In genomic region chr11:117939741-117940285, GRCm38 (mm10) we compare ENCODE assay signal across 9 mouse cellular contexts. TPM values are rescaled to one million over a fixed set of nuclear protein-coding genes. Genes with fewer than 3 reads are reported as not detected.
DNase-seq lines count a peak whose midpoint lies in the region; ATAC-seq lines count a peak whose summit lies in the region.
"Had no signal": no experiment of that assay in that cellular context is flagged by ENCODE, and none has a peak within 500 bp of the region (broad histone marks: within the 10 kb centered on the region; RNA-seq: fewer than 3 reads in every experiment).

No protein-coding gene starts in this region.

- peak overlapping the region; percentile 63 for H3K27ac ChIP-seq in forebrain, embryonic 11.5 days (ENCODE audit: low read depth, low read length)
- peak overlapping the region; percentile 42; the same call in 1 of the 2 replicates for H3K27ac ChIP-seq in heart, embryonic 16.5 days (ENCODE audit: low read length)
- no peak overlapping the region for H3K27ac ChIP-seq in liver, embryonic 16.5 days (ENCODE audit: low read length)
- H3K27ac ChIP-seq in neural tube, embryonic 13.5 days (replicated peaks): peak overlapping the region; percentile 77
- H3K27ac ChIP-seq: macrophage had no signal

- no peaks in the 10 kb centered on the region for H3K9me3 ChIP-seq in forebrain, embryonic 11.5 days (ENCODE audit: control insufficient read depth, low read length)
- no peaks in the 10 kb centered on the region for H3K9me3 ChIP-seq in heart, embryonic 16.5 days (replicated peaks; ENCODE audit: control insufficient read depth, low read length)
- no peaks in the 10 kb centered on the region for H3K9me3 ChIP-seq in liver, embryonic 16.5 days (replicated peaks; ENCODE audit: control insufficient read depth, low read length)
- H3K9me3 ChIP-seq in neural tube, embryonic 13.5 days: no peaks in the 10 kb centered on the region

- WGBS in forebrain, embryonic 11.5 days: under 1% methylated on average over 7 of the region's 7 CpGs
- 11% methylated on average over 7 of the region's 7 CpGs for WGBS in heart, embryonic 16.5 days
- WGBS in liver, embryonic 16.5 days (ENCODE audit: insufficient replicate concordance): 10% methylated on average over 7 of the region's 7 CpGs
- 2% methylated on average over 7 of the region's 7 CpGs for WGBS in neural tube, embryonic 13.5 days

- peak; percentile 92 for ATAC-seq in forebrain, embryonic 11.5 days (replicated peaks; ENCODE audit: low FRiP score)
- ATAC-seq in heart, embryonic 16.5 days (replicated peaks; ENCODE audit: extremely low read depth, insufficient read depth, low FRiP score): peak; percentile 74
- ATAC-seq in liver, embryonic 16.5 days (ENCODE audit: low read depth): peak; percentile 37; the same call in 1 of the 2 replicates
- peak; percentile 87 for ATAC-seq in neural tube, embryonic 13.5 days (ENCODE audit: low read depth)

- H3K4me2 ChIP-seq in forebrain, embryonic 11.5 days (ENCODE audit: low read depth, low read length, severe bottlenecking): peak overlapping the region; percentile 24; the same call in 1 of the 2 replicates
- H3K4me2 ChIP-seq in heart, embryonic 16.5 days (ENCODE audit: low read depth, low read length): peak overlapping the region; percentile 7; the same call in 1 of the 2 replicates
- no peak overlapping the region for H3K4me2 ChIP-seq in liver, embryonic 16.5 days (ENCODE audit: low read depth, low read length)
- peak overlapping the region; percentile 16 for H3K4me2 ChIP-seq in neural tube, embryonic 13.5 days

- DNase-seq in urinary bladder, postnatal 14 days (ENCODE audit: low spot score): peak; percentile 79
- DNase-seq in urinary bladder, postnatal 10 days (ENCODE audit: low spot score): no peak
- DNase-seq in forebrain, embryonic 11.5 days (ENCODE audit: low spot score): peak; percentile 88
- peak; percentile 87 for DNase-seq in kidney, postnatal 14 days
- no peak for DNase-seq in spleen, postnatal 4 days (ENCODE audit: low spot score in 2 of 2)

- no peaks in the 10 kb centered on the region for H3K36me3 ChIP-seq in forebrain, embryonic 11.5 days (ENCODE audit: control insufficient read depth, insufficient read depth, low read length)
- H3K36me3 ChIP-seq in heart, embryonic 16.5 days (ENCODE audit: control insufficient read depth, insufficient read depth): no peaks in the 10 kb centered on the region
- H3K36me3 ChIP-seq in liver, embryonic 16.5 days (ENCODE audit: control insufficient read depth, insufficient read depth): no peaks in the 10 kb centered on the region
- H3K36me3 ChIP-seq in neural tube, embryonic 13.5 days: no peaks in the 10 kb centered on the region

- no peak overlapping the region for H3K4me3 ChIP-seq in forebrain, embryonic 11.5 days (ENCODE audit: low read depth, low read length)
- no peak overlapping the region for H3K4me3 ChIP-seq in heart, embryonic 16.5 days (ENCODE audit: low read length)
- H3K4me3 ChIP-seq in liver, embryonic 16.5 days (ENCODE audit: low read depth, low read length): no peak overlapping the region
- no peak overlapping the region for H3K4me3 ChIP-seq in neural tube, embryonic 13.5 days

- H3K4me1 ChIP-seq in forebrain, embryonic 11.5 days (replicated peaks; ENCODE audit: control insufficient read depth, insufficient read depth, low read length): peaks cover 29% of the 10 kb centered on the region
- H3K4me1 ChIP-seq in heart, embryonic 16.5 days (ENCODE audit: control insufficient read depth, insufficient read depth, low read length): peaks cover 40% of the 10 kb centered on the region
- H3K4me1 ChIP-seq in liver, embryonic 16.5 days (ENCODE audit: control insufficient read depth, low read depth, low read length): peaks cover 9% of the 10 kb centered on the region
- H3K4me1 ChIP-seq in neural tube, embryonic 13.5 days (replicated peaks): peaks cover 50% of the 10 kb centered on the region

- H3K9ac ChIP-seq in forebrain, embryonic 11.5 days (ENCODE audit: low read length): peak overlapping the region; percentile 20; the same call in 1 of the 2 replicates
- no peak overlapping the region for H3K9ac ChIP-seq in heart, embryonic 16.5 days (ENCODE audit: low read length)
- no peak overlapping the region for H3K9ac ChIP-seq in liver, embryonic 16.5 days (ENCODE audit: low read depth, low read length)
- H3K9ac ChIP-seq in neural tube, embryonic 13.5 days: no peak overlapping the region

- H3K27me3 ChIP-seq in forebrain, embryonic 11.5 days (ENCODE audit: control insufficient read depth, insufficient read depth, low read length): no peaks in the 10 kb centered on the region
- H3K27me3 ChIP-seq in heart, embryonic 16.5 days (ENCODE audit: control insufficient read depth, insufficient read depth, low read length): no peaks in the 10 kb centered on the region
- H3K27me3 ChIP-seq in liver, embryonic 16.5 days (ENCODE audit: control insufficient read depth, insufficient read depth, low read depth, low read length): no peaks in the 10 kb centered on the region
- H3K27me3 ChIP-seq in neural tube, embryonic 13.5 days: peaks cover 9% of the 10 kb centered on the region; the same call in 1 of the 2 replicates

RNA-seq across cellular contexts. Expression of gene Socs3, which starts 30.0 kb away (rescaled TPM):
- 5.4 and 5.9 TPM in 2 replicates for polyA plus RNA-seq in forebrain, embryonic 11.5 days (2014; fragmentation: Nextera tagmentation; extraction: Ambion mirVana)
- polyA plus RNA-seq in heart, embryonic 16.5 days (2015; fragmentation: Nextera tagmentation; extraction: Ambion mirVana): 7.2 and 8.2 TPM in 2 replicates
- 6.1 and 6.7 TPM in 2 replicates for polyA plus RNA-seq in liver, embryonic 16.5 days (2015; fragmentation: Nextera tagmentation; extraction: Ambion mirVana)
- polyA plus RNA-seq in neural tube, embryonic 13.5 days (2015; fragmentation: Nextera tagmentation; extraction: Ambion mirVana): 7.8 and 8.7 TPM in 2 replicates

RNA-seq across cellular contexts. Expression of gene Pgs1, which starts 46.3 kb away (rescaled TPM):
- 43.4 and 45.7 TPM in 2 replicates for polyA plus RNA-seq in forebrain, embryonic 11.5 days (2014; fragmentation: Nextera tagmentation; extraction: Ambion mirVana)
- polyA plus RNA-seq in heart, embryonic 16.5 days (2015; fragmentation: Nextera tagmentation; extraction: Ambion mirVana): 26.9 and 28.9 TPM in 2 replicates
- polyA plus RNA-seq in liver, embryonic 16.5 days (2015; fragmentation: Nextera tagmentation; extraction: Ambion mirVana): 13.5 and 13.7 TPM in 2 replicates
- 46.9 and 49.0 TPM in 2 replicates for polyA plus RNA-seq in neural tube, embryonic 13.5 days (2015; fragmentation: Nextera tagmentation; extraction: Ambion mirVana)

Comparison
In these comparisons a context has a peak if more than half of its experiments do, and no peak if none do; other contexts are left out.
1. DNase-seq: peak in urinary bladder, postnatal 14 days (single experiment), forebrain, embryonic 11.5 days (single experiment) and kidney, postnatal 14 days (single experiment); none in urinary bladder, postnatal 10 days (single experiment) and spleen, postnatal 4 days (0 of 2).
2. ATAC-seq: peak in every context shown above with its lines; median percentile 92 in forebrain, embryonic 11.5 days; 87 in neural tube, embryonic 13.5 days; 74 in heart, embryonic 16.5 days; 37 in liver, embryonic 16.5 days.